Comparison of ENCODE assay signal across 23 mouse cellular contexts in genomic region chr5:5496393-5496792, GRCm38 (mm10). TPM values are rescaled to one million over a fixed set of nuclear protein-coding genes. Genes with fewer than 3 reads are reported as not detected.
DNase-seq lines count a peak whose midpoint lies in the region; ATAC-seq and TF ChIP-seq lines count a peak whose summit lies in the region.
"Had no signal": no experiment of that assay in that cellular context is flagged by ENCODE, and none has a peak within 500 bp of the region (broad histone marks: within the 10 kb centered on the region; RNA-seq: fewer than 3 reads in every experiment).

No protein-coding gene starts in this region.

- no peaks in the 10 kb centered on the region for H3K36me3 ChIP-seq in forebrain, embryonic 11.5 days (ENCODE audit: control insufficient read depth, insufficient read depth, low read length)
- no peaks in the 10 kb centered on the region for H3K36me3 ChIP-seq in forebrain, embryonic 10.5 days (replicated peaks)
- H3K36me3 ChIP-seq in kidney, postnatal 0 days (ENCODE audit: insufficient read depth, low read length): no peaks in the 10 kb centered on the region
- no peaks in the 10 kb centered on the region for H3K36me3 ChIP-seq in midbrain, embryonic 16.5 days (ENCODE audit: control insufficient read depth, insufficient read depth, low read length)
- H3K36me3 ChIP-seq in heart, embryonic 11.5 days (ENCODE audit: control insufficient read depth, insufficient read depth, low read length): no peaks in the 10 kb centered on the region
- H3K36me3 ChIP-seq: embryonic facial prominence, embryonic 13.5 days; hindbrain, embryonic 15.5 days; limb, embryonic 15.5 days had no signal

- no peaks in the 10 kb centered on the region for H3K9me3 ChIP-seq in forebrain, embryonic 11.5 days (ENCODE audit: control insufficient read depth, low read length)
- H3K9me3 ChIP-seq in forebrain, embryonic 10.5 days: no peaks in the 10 kb centered on the region
- no peaks in the 10 kb centered on the region for H3K9me3 ChIP-seq in kidney, postnatal 0 days (replicated peaks; ENCODE audit: low read length)
- no peaks in the 10 kb centered on the region for H3K9me3 ChIP-seq in midbrain, embryonic 16.5 days (replicated peaks; ENCODE audit: control insufficient read depth, low read length, poor library complexity, severe bottlenecking)
- H3K9me3 ChIP-seq in heart, embryonic 11.5 days (replicated peaks; ENCODE audit: control insufficient read depth, low read length): no peaks in the 10 kb centered on the region
- H3K9me3 ChIP-seq: embryonic facial prominence, embryonic 13.5 days; hindbrain, embryonic 15.5 days; limb, embryonic 15.5 days had no signal

- no peak for TF ChIP-seq CTCF in kidney, postnatal 0 days (IDR thresholded peaks at IDR 0.05; ENCODE audit: low read depth)
- TF ChIP-seq CTCF in cerebellum, adult 2 months (IDR thresholded peaks at IDR 0.05; ENCODE audit: borderline replicate concordance, insufficient read depth, low read depth, low read length): no peak

- no peak for DNase-seq in forebrain, embryonic 11.5 days (ENCODE audit: low spot score)
- DNase-seq in forebrain, embryonic 10.5 days (ENCODE audit: extremely low spot score, low spot score): no peak
- DNase-seq in kidney, postnatal 0 days (ENCODE audit: low spot score): peak; percentile 34
- no peak for DNase-seq in kidney, adult 18-20 months
- DNase-seq in Muller cell, postnatal 12 days (ENCODE audit: inconsistent ontology term): peak; percentile 96
- DNase-seq in cerebellum, adult 2 months: no peak
- DNase-seq: adrenal gland, postnatal 25 days; cerebellum, adult 9-10 months; gastrocnemius, postnatal 14 days; heart, adult 2 months; heart, postnatal 10 days; layer of hippocampus, postnatal 36 days; lung, postnatal 14 days; right cerebral cortex, postnatal 25 days had no signal

- H3K4me2 ChIP-seq in forebrain, embryonic 11.5 days (ENCODE audit: low read depth, low read length, severe bottlenecking): no peak overlapping the region
- H3K4me2 ChIP-seq in kidney, postnatal 0 days (ENCODE audit: low read length): no peak overlapping the region
- no peak overlapping the region for H3K4me2 ChIP-seq in midbrain, embryonic 16.5 days (ENCODE audit: low read length)
- no peak overlapping the region for H3K4me2 ChIP-seq in heart, embryonic 11.5 days
- H3K4me2 ChIP-seq: embryonic facial prominence, embryonic 13.5 days; hindbrain, embryonic 15.5 days; limb, embryonic 15.5 days had no signal

- H3K27me3 ChIP-seq in forebrain, embryonic 11.5 days (ENCODE audit: control insufficient read depth, insufficient read depth, low read length): no peaks in the 10 kb centered on the region
- H3K27me3 ChIP-seq in forebrain, embryonic 10.5 days (ENCODE audit: poor library complexity, severe bottlenecking): peaks cover 10% of the 10 kb centered on the region
- no peaks in the 10 kb centered on the region for H3K27me3 ChIP-seq in kidney, postnatal 0 days (ENCODE audit: insufficient read depth, low read length)
- H3K27me3 ChIP-seq in midbrain, embryonic 16.5 days (ENCODE audit: control insufficient read depth, insufficient read depth, low read depth, low read length): no peaks in the 10 kb centered on the region
- H3K27me3 ChIP-seq in heart, embryonic 11.5 days (ENCODE audit: control insufficient read depth, insufficient read depth, low read length): no peaks in the 10 kb centered on the region
- no peaks in the 10 kb centered on the region for H3K27me3 ChIP-seq in cerebellum, adult 2 months (ENCODE audit: control insufficient read depth, insufficient read depth, low read length)
- H3K27me3 ChIP-seq: embryonic facial prominence, embryonic 13.5 days had no signal

- no peak overlapping the region for H3K9ac ChIP-seq in forebrain, embryonic 11.5 days (ENCODE audit: low read length)
- no peak overlapping the region for H3K9ac ChIP-seq in kidney, postnatal 0 days (ENCODE audit: low read depth, low read length)
- H3K9ac ChIP-seq in midbrain, embryonic 16.5 days (ENCODE audit: low read depth, low read length): no peak overlapping the region
- no peak overlapping the region for H3K9ac ChIP-seq in heart, embryonic 11.5 days (ENCODE audit: low read depth, low read length)
- H3K9ac ChIP-seq: embryonic facial prominence, embryonic 13.5 days; hindbrain, embryonic 15.5 days; limb, embryonic 15.5 days had no signal

- 0 out of 2 replicates have a peak, but pooled peaks have one; percentile 40 for ATAC-seq in forebrain, embryonic 11.5 days (replicated peaks; ENCODE audit: low FRiP score)
- peak; percentile 82 for ATAC-seq in kidney, postnatal 0 days (replicated peaks; ENCODE audit: low FRiP score, low read depth)
- ATAC-seq in midbrain, embryonic 16.5 days: 0 out of 2 replicates have a peak, but pooled peaks have one; percentile 3
- ATAC-seq in heart, embryonic 11.5 days (replicated peaks; ENCODE audit: insufficient number of reproducible peaks, low FRiP score, low TSS enrichment): no peak
- ATAC-seq: intestine, postnatal 0 days had no signal

- no peaks in the 10 kb centered on the region for H3K4me1 ChIP-seq in forebrain, embryonic 11.5 days (replicated peaks; ENCODE audit: control insufficient read depth, insufficient read depth, low read length)
- H3K4me1 ChIP-seq in forebrain, embryonic 10.5 days: no peaks in the 10 kb centered on the region
- H3K4me1 ChIP-seq in kidney, postnatal 0 days (replicated peaks; ENCODE audit: insufficient read depth, low read length): no peaks in the 10 kb centered on the region
- no peaks in the 10 kb centered on the region for H3K4me1 ChIP-seq in midbrain, embryonic 16.5 days (ENCODE audit: control insufficient read depth, insufficient read depth, low read length)
- H3K4me1 ChIP-seq in heart, embryonic 11.5 days (ENCODE audit: control insufficient read depth, insufficient read depth, low read length): no peaks in the 10 kb centered on the region
- no peaks in the 10 kb centered on the region for H3K4me1 ChIP-seq in cerebellum, adult 2 months (ENCODE audit: control insufficient read depth, insufficient read depth, low read length)
- H3K4me1 ChIP-seq: embryonic facial prominence, embryonic 13.5 days; hindbrain, embryonic 15.5 days; limb, embryonic 15.5 days had no signal

- H3K4me3 ChIP-seq in forebrain, embryonic 11.5 days (ENCODE audit: low read depth, low read length): no peak overlapping the region
- H3K4me3 ChIP-seq in forebrain, embryonic 10.5 days: no peak overlapping the region
- H3K4me3 ChIP-seq in kidney, postnatal 0 days (replicated peaks; ENCODE audit: low read depth, low read length): no peak overlapping the region
- H3K4me3 ChIP-seq in midbrain, embryonic 16.5 days (ENCODE audit: low read depth, low read length): no peak overlapping the region
- no peak overlapping the region for H3K4me3 ChIP-seq in heart, embryonic 11.5 days (ENCODE audit: low read depth, low read length)
- no peak overlapping the region for H3K4me3 ChIP-seq in cerebellum, adult 2 months (replicated peaks; ENCODE audit: insufficient read depth, low read depth, low read length)
- H3K4me3 ChIP-seq: embryonic facial prominence, embryonic 13.5 days; heart, adult 2 months; hindbrain, embryonic 15.5 days; limb, embryonic 15.5 days; megakaryocyte, embryonic 14.5 days had no signal

- H3K27ac ChIP-seq in forebrain, embryonic 11.5 days (ENCODE audit: low read depth, low read length): no peak overlapping the region
- no peak overlapping the region for H3K27ac ChIP-seq in forebrain, embryonic 10.5 days
- no peak overlapping the region for H3K27ac ChIP-seq in kidney, postnatal 0 days
- no peak overlapping the region for H3K27ac ChIP-seq in midbrain, embryonic 16.5 days (ENCODE audit: low read length)
- no peak overlapping the region for H3K27ac ChIP-seq in heart, embryonic 11.5 days (ENCODE audit: low read depth, low read length)
- no peak overlapping the region for H3K27ac ChIP-seq in cerebellum, adult 2 months (ENCODE audit: insufficient read depth, low read length)
- H3K27ac ChIP-seq: embryonic facial prominence, embryonic 13.5 days; heart, adult 2 months; hindbrain, embryonic 15.5 days; limb, embryonic 15.5 days; stomach, postnatal 0 days had no signal

- TF ChIP-seq POLR2A in cerebellum, adult 2 months (IDR thresholded peaks at IDR 0.05; ENCODE audit: borderline replicate concordance, insufficient read depth, low read length): no peak

- 64% methylated on average over 3 of the region's 3 CpGs for WGBS in forebrain, embryonic 11.5 days
- 81% methylated on average over 3 of the region's 3 CpGs for WGBS in forebrain, embryonic 10.5 days
- WGBS in kidney, postnatal 0 days: 36% methylated on average over 3 of the region's 3 CpGs
- 35% methylated on average over 3 of the region's 3 CpGs for WGBS in midbrain, embryonic 16.5 days
- 67% methylated on average over 3 of the region's 3 CpGs for WGBS in heart, embryonic 11.5 days (ENCODE audit: insufficient replicate concordance)
- WGBS in cerebellum, adult 2 months: 62% methylated on average over 3 of the region's 3 CpGs

RNA-seq across cellular contexts. Expression of gene 1700015F17Rik, which starts 17.4 kb away (rescaled TPM):
- not detected in 2 replicates for polyA plus RNA-seq in forebrain, embryonic 11.5 days (2014; fragmentation: Nextera tagmentation; extraction: Ambion mirVana)
- not detected in 2 replicates for polyA plus RNA-seq in forebrain, embryonic 10.5 days (2016; fragmentation: Nextera tagmentation; extraction: Ambion mirVana)
- polyA plus RNA-seq in kidney, postnatal 0 days (2015; fragmentation: Nextera tagmentation; extraction: Ambion mirVana): not detected in 2 replicates
- polyA plus RNA-seq in midbrain, embryonic 16.5 days (2015; fragmentation: Nextera tagmentation; extraction: Ambion mirVana): not detected in 2 replicates
- not detected in 2 replicates for polyA plus RNA-seq in heart, embryonic 11.5 days (2014; fragmentation: Nextera tagmentation; extraction: Ambion mirVana)
- 0.22 and 0.49 TPM in 2 replicates for polyA plus RNA-seq in cerebellum, adult 2 months (2012; rRNA removed)
- polyA plus RNA-seq: embryonic facial prominence, embryonic 13.5 days; heart, adult 2 months; hindbrain, embryonic 15.5 days; intestine, postnatal 0 days; limb, embryonic 15.5 days; liver, embryonic 16.5 days; stomach, postnatal 0 days had no signal

RNA-seq across cellular contexts. Expression of gene Cldn12, which starts 18.4 kb away (rescaled TPM):
- 34.9 and 41.3 TPM in 2 replicates for polyA plus RNA-seq in forebrain, embryonic 11.5 days (2014; fragmentation: Nextera tagmentation; extraction: Ambion mirVana)
- polyA plus RNA-seq in forebrain, embryonic 10.5 days (2016; fragmentation: Nextera tagmentation; extraction: Ambion mirVana): 37.8 and 40.2 TPM in 2 replicates
- polyA plus RNA-seq in kidney, postnatal 0 days (2015; fragmentation: Nextera tagmentation; extraction: Ambion mirVana): 31.5 and 34.0 TPM in 2 replicates
- 16.8 and 19.4 TPM in 2 replicates for polyA plus RNA-seq in midbrain, embryonic 16.5 days (2015; fragmentation: Nextera tagmentation; extraction: Ambion mirVana)
- 18.5 and 20.3 TPM in 2 replicates for polyA plus RNA-seq in heart, embryonic 11.5 days (2014; fragmentation: Nextera tagmentation; extraction: Ambion mirVana)
- 44.9 and 45.0 TPM in 2 replicates for polyA plus RNA-seq in cerebellum, adult 2 months (2012; rRNA removed)

Comparison
In these comparisons a context has a peak if more than half of its experiments do, and no peak if none do; other contexts are left out.
1. DNase-seq: peak in kidney, postnatal 0 days (single experiment) and Muller cell, postnatal 12 days (single experiment); none in forebrain, embryonic 11.5 days (single experiment), forebrain, embryonic 10.5 days (single experiment), kidney, adult 18-20 months (single experiment) and cerebellum, adult 2 months (0 of 2).